Mouse (Mus musculus): ENCODE measurements around the gene Prok1. TPM values are rescaled to one million over a fixed set of nuclear protein-coding genes. Genes with fewer than 3 reads are reported as not detected.

Prok1 gene
- polyA plus RNA-seq, 2 experiments, result 0.19 to 0.72 TPM

DNA sequence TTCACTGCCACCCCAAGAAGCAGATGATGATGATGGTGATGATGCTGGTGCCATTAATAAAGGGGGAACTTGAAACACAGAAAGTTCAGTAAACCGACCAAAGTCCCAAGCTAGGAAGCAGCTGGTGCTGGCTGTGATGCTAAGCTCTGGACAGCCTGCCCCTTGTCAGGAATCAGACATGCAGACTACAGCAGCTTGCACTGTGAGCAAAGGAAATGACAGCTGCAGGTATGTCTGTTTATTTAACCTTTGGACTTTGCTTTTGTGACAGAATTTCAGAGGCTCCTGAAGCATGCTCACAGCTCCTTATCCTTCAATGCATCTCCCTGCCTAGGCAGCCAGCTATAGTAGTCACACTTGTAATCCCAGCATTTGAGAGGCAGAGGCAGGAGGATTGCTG, 9.0 kb downstream of the Prok1 start, which contains the start of gene A630076J17Rik:
Gene A630076J17Rik (plus strand): TSS at position 88 of the 400 bp plus-strand sequence.
- no peak within 1 kb of the TSS for H3K4me2 ChIP-seq (replicated peaks; ENCODE audit: low read depth, low read length, severe bottlenecking)
- no peak for TF ChIP-seq POLR2A (IDR thresholded peaks at IDR 0.05; ENCODE audit: borderline replicate concordance, extremely low read depth, insufficient read depth, insufficient read length)
- no peaks in the 10 kb centered on the region for H3K36me3 ChIP-seq (ENCODE audit: control insufficient read depth, insufficient read depth, low read length)
- no peak for DNase-seq (ENCODE audit: low spot score)
- H3K4me1 ChIP-seq (ENCODE audit: control insufficient read depth, insufficient read depth, low read length), result no peaks in the 10 kb centered on the region
- no peak within 1 kb of the TSS for H3K9ac ChIP-seq (ENCODE audit: low read depth, low read length, severe bottlenecking)
- no peak within 1 kb of the TSS for H3K27ac ChIP-seq (replicated peaks; ENCODE audit: low read depth, low read length)
- 43% methylated on average over 1 of the region's 1 CpGs for WGBS
- no peaks in the 10 kb centered on the region for H3K9me3 ChIP-seq (ENCODE audit: control insufficient read depth, low read length)
- ATAC-seq (ENCODE audit: low FRiP score, low read depth), result no peak
- no peak within 1 kb of the TSS for H3K4me3 ChIP-seq (replicated peaks; ENCODE audit: low read length)
- no peaks in the 10 kb centered on the region for H3K27me3 ChIP-seq (ENCODE audit: control insufficient read depth, insufficient read depth, low read length)

DNA sequence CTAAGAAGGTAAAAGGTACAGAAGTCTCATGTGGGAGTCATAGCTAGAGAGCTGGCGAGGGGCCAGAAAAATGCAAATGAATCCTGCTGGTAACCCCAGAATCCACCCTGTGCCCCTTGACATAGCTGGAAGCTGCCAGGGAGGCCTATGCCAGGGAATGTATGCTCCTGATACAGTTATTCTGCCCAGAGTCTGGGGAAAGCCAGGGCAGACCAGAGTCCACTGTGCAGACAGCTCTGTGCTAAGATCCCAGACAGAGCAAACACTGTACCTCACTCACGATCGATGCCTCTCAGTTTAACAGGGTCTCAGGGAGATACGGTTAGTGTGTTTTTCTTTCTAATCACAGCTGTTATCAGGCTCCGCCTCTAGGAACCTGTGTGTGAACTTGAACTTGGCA, 9.7 kb downstream of the Prok1 start:
- H3K36me3 ChIP-seq (ENCODE audit: control insufficient read depth, insufficient read depth, low read length), result no peaks in the 10 kb centered on the region
- H3K27me3 ChIP-seq (ENCODE audit: control insufficient read depth, insufficient read depth, low read length), result no peaks in the 10 kb centered on the region
- H3K9ac ChIP-seq (ENCODE audit: low read depth, low read length, severe bottlenecking), result no peak overlapping the region
- DNase-seq (ENCODE audit: low spot score), result peak; percentile 10
- H3K9me3 ChIP-seq (ENCODE audit: control insufficient read depth, low read length), result no peaks in the 10 kb centered on the region
- H3K4me1 ChIP-seq (ENCODE audit: control insufficient read depth, insufficient read depth, low read length), result no peaks in the 10 kb centered on the region
- 59% methylated on average over 5 of the region's 5 CpGs for WGBS
- no peak for TF ChIP-seq POLR2A (IDR thresholded peaks at IDR 0.05; ENCODE audit: borderline replicate concordance, extremely low read depth, insufficient read depth, insufficient read length)
- H3K4me2 ChIP-seq (replicated peaks; ENCODE audit: low read depth, low read length, severe bottlenecking), result no peak overlapping the region
- no peak for ATAC-seq (ENCODE audit: low FRiP score, low read depth)
- no peak overlapping the region for H3K4me3 ChIP-seq (replicated peaks; ENCODE audit: low read length)
- no peak overlapping the region for H3K27ac ChIP-seq (replicated peaks; ENCODE audit: low read depth, low read length)

DNA sequence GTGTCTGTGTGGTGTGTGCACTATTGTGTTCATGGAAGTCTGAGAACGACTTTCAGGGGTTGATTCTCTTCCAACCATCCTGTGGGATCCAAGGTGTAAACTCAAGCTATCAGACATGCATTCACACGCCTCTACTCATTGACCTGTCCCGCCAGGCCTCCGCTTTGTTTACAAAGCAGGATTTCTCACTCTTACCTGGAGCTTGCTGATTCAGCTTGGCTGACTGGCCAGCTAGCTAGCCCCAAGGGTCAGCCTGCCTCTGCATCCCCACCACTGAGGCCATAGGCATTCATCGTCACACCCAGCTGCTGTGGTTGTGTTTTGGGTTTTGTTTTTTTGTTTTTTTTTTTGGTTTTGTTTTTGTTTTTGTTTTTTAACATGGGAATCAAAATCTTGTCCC, 10.3 kb downstream of the Prok1 start:
- H3K27me3 ChIP-seq (ENCODE audit: control insufficient read depth, insufficient read depth, low read length), result no peaks in the 10 kb centered on the region
- no peak overlapping the region for H3K4me3 ChIP-seq (replicated peaks; ENCODE audit: low read length)
- no peak for TF ChIP-seq POLR2A (IDR thresholded peaks at IDR 0.05; ENCODE audit: borderline replicate concordance, extremely low read depth, insufficient read depth, insufficient read length)
- no peaks in the 10 kb centered on the region for H3K9me3 ChIP-seq (ENCODE audit: control insufficient read depth, low read length)
- 73% methylated on average over 5 of the region's 5 CpGs for WGBS
- H3K4me1 ChIP-seq (ENCODE audit: control insufficient read depth, insufficient read depth, low read length), result no peaks in the 10 kb centered on the region
- DNase-seq (ENCODE audit: low spot score) (no peak), ATAC-seq (ENCODE audit: low FRiP score, low read depth) (no peak)
- no peak overlapping the region for H3K4me2 ChIP-seq (replicated peaks; ENCODE audit: low read depth, low read length, severe bottlenecking)
- H3K36me3 ChIP-seq (ENCODE audit: control insufficient read depth, insufficient read depth, low read length), result no peaks in the 10 kb centered on the region
- H3K9ac ChIP-seq (ENCODE audit: low read depth, low read length, severe bottlenecking), result no peak overlapping the region
- H3K27ac ChIP-seq (replicated peaks; ENCODE audit: low read depth, low read length), result no peak overlapping the region

DNA sequence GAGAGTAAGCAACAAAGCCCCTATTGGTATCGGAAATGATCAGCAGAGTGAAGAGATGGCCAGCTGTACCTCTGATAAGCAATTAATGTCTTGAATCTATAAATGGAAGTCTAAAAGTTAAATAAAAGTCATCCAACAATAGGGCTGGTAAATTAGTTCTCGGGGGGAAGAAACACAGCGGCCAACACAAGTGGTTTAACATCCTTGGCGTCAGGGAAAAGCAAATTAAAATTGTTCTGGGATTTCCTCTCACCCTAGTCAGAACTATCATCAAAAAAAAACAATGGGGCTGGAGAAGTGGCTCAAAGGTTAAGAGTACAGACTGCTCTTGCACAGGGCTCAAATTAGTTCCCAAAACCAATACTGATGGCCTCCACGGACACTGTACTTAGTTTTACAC, 13.7 kb downstream of the Prok1 start:
- no peak for DNase-seq (ENCODE audit: low spot score)
- no peak for TF ChIP-seq POLR2A (IDR thresholded peaks at IDR 0.05; ENCODE audit: borderline replicate concordance, extremely low read depth, insufficient read depth, insufficient read length)
- H3K9me3 ChIP-seq (ENCODE audit: control insufficient read depth, low read length), result no peaks in the 10 kb centered on the region
- no peaks in the 10 kb centered on the region for H3K4me1 ChIP-seq (ENCODE audit: control insufficient read depth, insufficient read depth, low read length)
- WGBS, result 90% methylated on average over 5 of the region's 5 CpGs
- H3K27ac ChIP-seq (replicated peaks; ENCODE audit: low read depth, low read length), result no peak overlapping the region
- no peak overlapping the region for H3K4me3 ChIP-seq (replicated peaks; ENCODE audit: low read length)
- ATAC-seq (ENCODE audit: low FRiP score, low read depth), result no peak
- H3K36me3 ChIP-seq (ENCODE audit: control insufficient read depth, insufficient read depth, low read length), result no peaks in the 10 kb centered on the region
- H3K9ac ChIP-seq (ENCODE audit: low read depth, low read length, severe bottlenecking), result no peak overlapping the region
- H3K4me2 ChIP-seq (replicated peaks; ENCODE audit: low read depth, low read length, severe bottlenecking), result no peak overlapping the region
- H3K27me3 ChIP-seq (ENCODE audit: control insufficient read depth, insufficient read depth, low read length), result no peaks in the 10 kb centered on the region

DNA sequence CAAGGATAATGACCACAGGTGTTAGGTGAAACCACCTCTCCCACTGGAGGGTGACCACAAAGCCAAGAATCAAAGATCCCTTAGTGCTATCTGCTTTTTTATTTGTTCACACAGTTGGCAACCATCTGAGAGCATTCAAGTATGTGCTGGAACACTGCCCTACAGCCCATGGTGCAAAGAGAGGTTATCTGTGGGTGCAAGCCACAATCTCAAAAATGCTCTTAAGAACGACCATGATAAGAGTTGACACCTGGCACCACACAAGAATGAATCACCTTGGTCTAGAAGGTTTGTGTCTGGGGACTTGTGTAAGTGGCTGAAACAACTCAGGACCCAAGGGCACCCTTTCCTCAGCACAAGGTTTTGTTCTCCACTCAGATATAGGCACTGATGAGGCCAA, 16.3 kb downstream of the Prok1 start:
- no peak for TF ChIP-seq POLR2A (IDR thresholded peaks at IDR 0.05; ENCODE audit: borderline replicate concordance, extremely low read depth, insufficient read depth, insufficient read length)
- ATAC-seq (ENCODE audit: low FRiP score, low read depth), result no peak
- Histone ChIP-seq H3K27ac (replicated peaks; ENCODE audit: low read depth, low read length) (no peak overlapping the region), H3K4me2 (replicated peaks; ENCODE audit: low read depth, low read length, severe bottlenecking) (no peak overlapping the region), H3K27me3 (ENCODE audit: control insufficient read depth, insufficient read depth, low read length) (no peaks in the 10 kb centered on the region), H3K9ac (ENCODE audit: low read depth, low read length, severe bottlenecking) (no peak overlapping the region), H3K4me1 (ENCODE audit: control insufficient read depth, insufficient read depth, low read length) (no peaks in the 10 kb centered on the region), H3K36me3 (ENCODE audit: control insufficient read depth, insufficient read depth, low read length) (no peaks in the 10 kb centered on the region), H3K4me3 (replicated peaks; ENCODE audit: low read length) (no peak overlapping the region), H3K9me3 (ENCODE audit: control insufficient read depth, low read length) (no peaks in the 10 kb centered on the region)
- 63% methylated on average over 1 of the region's 1 CpGs for WGBS
- DNase-seq (ENCODE audit: low spot score), result no peak

DNA sequence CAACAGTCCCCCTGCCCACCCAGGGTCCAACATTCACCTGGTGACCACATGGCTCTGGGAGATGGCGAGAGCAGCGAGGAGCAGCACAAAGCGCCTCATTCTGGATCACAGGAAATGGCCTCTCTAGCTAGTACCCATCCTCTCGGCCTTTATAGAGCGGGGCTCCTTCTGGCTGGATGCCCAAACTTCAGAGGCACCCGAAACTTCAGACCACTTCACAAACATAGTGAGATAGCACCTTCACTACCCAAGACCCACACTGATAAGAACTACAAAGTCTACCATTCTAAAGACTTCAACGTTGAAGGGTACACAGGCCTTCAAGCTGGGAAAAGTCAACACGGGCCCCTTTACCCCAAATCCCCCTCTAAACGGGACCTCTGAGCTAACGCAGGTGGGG, 17.9 kb downstream of the Prok1 start, which contains the start of gene Cym:
Gene Cym (minus strand): TSS at position 125 of the 400 bp plus-strand sequence.
- H3K4me3 ChIP-seq (replicated peaks; ENCODE audit: low read length), result no peak within 1 kb of the TSS
- TF ChIP-seq POLR2A (IDR thresholded peaks at IDR 0.05; ENCODE audit: borderline replicate concordance, extremely low read depth, insufficient read depth, insufficient read length), result no peak
- H3K9me3 ChIP-seq (ENCODE audit: control insufficient read depth, low read length), result no peaks in the 10 kb centered on the region
- DNase-seq (ENCODE audit: low spot score) (no peak), ATAC-seq (ENCODE audit: low FRiP score, low read depth) (no peak)
- no peaks in the 10 kb centered on the region for H3K4me1 ChIP-seq (ENCODE audit: control insufficient read depth, insufficient read depth, low read length)
- H3K27me3 ChIP-seq (ENCODE audit: control insufficient read depth, insufficient read depth, low read length), result no peaks in the 10 kb centered on the region
- WGBS, result 82% methylated on average over 10 of the region's 10 CpGs
- H3K27ac ChIP-seq (replicated peaks; ENCODE audit: low read depth, low read length), result no peak within 1 kb of the TSS
- no peak within 1 kb of the TSS for H3K4me2 ChIP-seq (replicated peaks; ENCODE audit: low read depth, low read length, severe bottlenecking)
- H3K9ac ChIP-seq (ENCODE audit: low read depth, low read length, severe bottlenecking), result no peak within 1 kb of the TSS
- no peaks in the 10 kb centered on the region for H3K36me3 ChIP-seq (ENCODE audit: control insufficient read depth, insufficient read depth, low read length)
